Mouse (Mus musculus) limb, embryonic 10.5 days (tissue): ENCODE data around the gene Rab3ip. TPM values are rescaled to one million over a fixed set of nuclear protein-coding genes. Genes with fewer than 3 reads are reported as not detected.

Experiments used
- DNase-seq: peaks from one replicate; pipeline ENCODE4 v3.0.0-alpha.2; 2017; ENCODE audit warnings: low spot score
- H3K27ac ChIP-seq: fragments of 300-500 bp; sonication (generic); 2 replicates; pipeline ENCODE4 v1.5.1; 2016; ENCODE audit warnings: mild to moderate bottlenecking
- H3K27me3 ChIP-seq: fragments of 300-500 bp; sonication (generic); 2 replicates; pipeline ENCODE4 v1.6.1; 2016; ENCODE audit warnings: low read depth, mild to moderate bottlenecking; ENCODE audit not compliant: poor library complexity, severe bottlenecking
- H3K36me3 ChIP-seq: fragments of 300-500 bp; sonication (generic); 2 replicates; pipeline ENCODE4 v1.6.1; 2016; ENCODE audit warnings: mild to moderate bottlenecking, moderate library complexity
- H3K4me1 ChIP-seq: fragments of 300-500 bp; sonication (generic); 2 replicates; pipeline ENCODE4 v1.6.1; 2016
- H3K4me3 ChIP-seq: fragments of 300-500 bp; sonication (generic); 2 replicates; pipeline ENCODE4 v1.5.1; 2016; ENCODE audit warnings: mild to moderate bottlenecking, moderate library complexity
- H3K9me3 ChIP-seq: fragments of 300-500 bp; sonication (generic); replicated peaks from 2 replicates; pipeline ENCODE4 v1.6.1; 2016; ENCODE audit warnings: mild to moderate bottlenecking
- WGBS: fragments of 180-500 bp; shearing (Covaris S2); methylation state at CpG from one replicate; pipeline ENCODE4 v1.1.7; 2016; 5-methylcytosine and 5-hydroxymethylcytosine counted together
- polyA plus RNA-seq: library from polyadenylated mRNA; unstranded; fragments of >200 nt; fragmentation: Nextera tagmentation; extraction: Ambion mirVana; gene quantifications from 2 replicates; pipeline ENCODE4 v1.2.1, GENCODE M21; 2016

The Rab3ip gene
- polyA plus RNA-seq, 1 experiment from 2014 or later, result 40.0 TPM

DNA sequence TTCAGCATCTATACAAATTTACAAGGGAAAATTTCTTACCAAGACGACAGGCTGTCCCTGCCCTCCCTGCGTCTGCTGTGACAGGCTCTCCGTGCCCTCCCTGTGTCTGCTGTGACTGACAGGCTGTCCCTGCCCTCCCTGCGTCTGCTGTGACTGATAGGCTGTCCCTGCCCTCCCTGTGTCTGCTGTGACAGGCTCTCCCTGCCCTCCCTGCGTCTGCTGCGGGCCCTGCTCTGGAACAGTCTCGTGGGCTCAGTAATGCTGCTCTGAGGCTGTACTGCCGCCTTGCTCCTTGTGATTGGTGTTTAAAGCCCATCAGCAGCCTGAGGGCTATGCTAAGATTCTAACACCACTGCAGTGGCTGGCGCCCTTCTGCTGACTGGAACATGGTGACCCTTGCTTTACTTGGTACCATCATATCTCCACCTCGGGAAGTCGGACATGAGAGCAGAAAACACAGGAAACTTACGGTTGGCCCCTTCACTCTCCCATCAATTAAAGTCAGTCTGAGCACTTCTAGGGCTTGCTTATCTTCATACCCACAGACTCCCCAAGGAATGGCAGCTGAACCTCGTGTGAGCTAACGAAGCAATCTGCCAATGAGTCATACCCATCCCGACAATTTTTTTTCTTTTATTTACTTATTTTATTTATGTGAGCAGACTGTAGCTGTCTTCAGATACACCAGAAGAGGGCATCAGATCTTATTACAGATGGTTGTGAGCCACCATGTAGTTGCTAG is 41.5 kb downstream of the Rab3ip start:
- 80% methylated on average over 15 of the region's 15 CpGs for WGBS
- no peaks in the 10 kb centered on the region for H3K4me1 ChIP-seq
- no peak overlapping the region for H3K4me3 ChIP-seq
- H3K36me3 ChIP-seq, result peaks cover 97% of the 10 kb centered on the region
- H3K27ac ChIP-seq, result no peak overlapping the region
- DNase-seq, result no peak
- H3K27me3 ChIP-seq, result no peaks in the 10 kb centered on the region
- no peaks in the 10 kb centered on the region for H3K9me3 ChIP-seq

DNA sequence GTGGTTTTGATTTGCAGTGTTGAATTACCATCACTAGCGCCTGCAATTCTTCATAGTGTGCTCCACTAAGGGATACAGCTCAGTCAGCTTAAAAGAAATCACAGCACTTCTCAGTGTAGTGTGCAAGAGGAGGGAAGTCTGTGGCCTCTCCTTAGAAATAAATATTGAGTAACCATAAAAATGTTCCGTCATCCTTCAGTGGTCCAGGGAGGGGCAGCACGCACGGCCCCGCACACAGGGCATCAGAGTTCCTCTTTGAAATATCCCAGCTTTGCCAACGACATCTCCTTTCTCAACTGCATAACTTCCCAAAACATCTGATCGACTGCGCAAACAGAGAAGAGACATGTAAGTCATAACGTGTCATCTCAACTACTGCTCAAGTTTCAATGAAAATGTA is 43.8 kb downstream of the Rab3ip start:
- no peak for DNase-seq
- no peak overlapping the region for H3K27ac ChIP-seq

DNA sequence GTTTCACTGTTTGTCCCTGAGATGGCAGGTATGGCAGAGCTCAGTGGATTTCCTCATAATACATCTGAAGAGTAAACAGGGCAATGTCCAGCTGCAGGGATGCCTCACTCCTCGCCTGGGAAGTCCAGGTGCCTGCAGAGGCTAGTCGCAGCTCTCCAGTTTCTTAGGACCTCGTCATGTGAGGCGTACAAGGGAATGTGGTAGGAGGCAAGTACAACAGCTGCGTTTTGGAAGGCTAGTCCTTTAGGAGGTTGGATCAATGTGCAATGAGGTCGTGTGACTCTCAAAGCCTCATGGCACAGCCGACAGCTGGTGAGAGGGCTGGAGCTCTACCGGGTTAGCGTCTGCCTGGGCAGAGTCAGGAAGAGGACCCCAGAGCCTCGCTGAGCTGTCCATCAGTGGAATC is 46.1 kb downstream of the Rab3ip start:
- H3K27ac ChIP-seq, result no peak overlapping the region
- no peaks in the 10 kb centered on the region for H3K27me3 ChIP-seq
- WGBS, result 91% methylated on average over 10 of the region's 10 CpGs
- DNase-seq, result no peak
- peaks cover 51% of the 10 kb centered on the region for H3K36me3 ChIP-seq
- H3K9me3 ChIP-seq, result no peaks in the 10 kb centered on the region
- no peaks in the 10 kb centered on the region for H3K4me1 ChIP-seq
- no peak overlapping the region for H3K4me3 ChIP-seq

More for the DNA sequence above, 43.8 kb downstream of the Rab3ip start:
- H3K36me3 ChIP-seq, result peaks cover 74% of the 10 kb centered on the region
- no peaks in the 10 kb centered on the region for H3K4me1 ChIP-seq
- no peak overlapping the region for H3K4me3 ChIP-seq
- WGBS, result 92% methylated on average over 9 of the region's 9 CpGs
- H3K9me3 ChIP-seq, result no peaks in the 10 kb centered on the region
- H3K27me3 ChIP-seq, result no peaks in the 10 kb centered on the region

DNA sequence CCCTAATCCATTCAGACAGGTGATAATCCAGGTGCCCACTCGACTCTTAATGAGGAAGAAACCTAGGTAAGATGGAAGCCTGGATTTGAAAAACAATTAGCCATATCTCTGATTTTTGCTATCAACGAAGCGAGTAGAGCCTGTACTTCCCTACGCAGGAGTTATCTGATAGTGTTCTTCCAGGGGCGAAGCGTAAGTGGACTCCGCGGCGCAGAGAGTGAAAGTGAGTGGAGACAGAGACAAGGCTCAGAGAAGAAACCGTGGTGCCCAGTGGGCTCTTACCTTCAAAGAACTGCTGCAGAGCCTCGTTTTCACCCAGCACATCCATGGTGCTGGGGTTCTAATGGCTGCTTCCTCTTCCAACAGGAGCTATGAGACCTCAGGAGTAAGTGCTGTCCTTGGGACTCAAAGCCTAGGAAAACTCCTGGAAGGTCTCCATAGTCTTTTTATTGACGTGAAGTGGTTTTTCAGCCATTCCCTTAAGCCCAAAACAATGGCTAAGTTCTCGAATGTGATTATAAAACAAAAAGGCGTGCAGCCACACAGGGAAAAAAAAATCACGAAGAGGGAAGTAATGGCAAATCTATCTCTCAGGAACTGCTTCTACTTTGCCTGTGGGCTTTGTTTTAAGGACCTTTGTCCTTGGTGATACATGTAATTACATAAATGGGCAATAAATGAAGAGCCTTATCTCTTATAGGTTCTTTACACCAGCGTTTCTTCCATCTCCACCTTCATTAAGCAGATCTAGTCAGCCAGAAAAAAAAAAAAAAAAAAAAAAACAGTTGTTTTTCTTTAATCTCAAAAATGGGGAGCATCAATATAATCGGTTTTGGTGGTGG is 54.0 kb downstream of the Rab3ip start, which contains the start of gene Myrfl:
Gene Myrfl (minus strand): TSS at position 584 of the 842 bp plus-strand sequence.
- peaks cover 38% of the 10 kb centered on the region for H3K4me1 ChIP-seq
- H3K9me3 ChIP-seq, result no peaks in the 10 kb centered on the region
- H3K36me3 ChIP-seq, result no peaks in the 10 kb centered on the region
- no peaks in the 10 kb centered on the region for H3K27me3 ChIP-seq
- no peak within 1 kb of the TSS for H3K4me3 ChIP-seq
- WGBS, result 86% methylated on average over 17 of the region's 17 CpGs
- no peak within 1 kb of the TSS for H3K27ac ChIP-seq
- no peak for DNase-seq

DNA sequence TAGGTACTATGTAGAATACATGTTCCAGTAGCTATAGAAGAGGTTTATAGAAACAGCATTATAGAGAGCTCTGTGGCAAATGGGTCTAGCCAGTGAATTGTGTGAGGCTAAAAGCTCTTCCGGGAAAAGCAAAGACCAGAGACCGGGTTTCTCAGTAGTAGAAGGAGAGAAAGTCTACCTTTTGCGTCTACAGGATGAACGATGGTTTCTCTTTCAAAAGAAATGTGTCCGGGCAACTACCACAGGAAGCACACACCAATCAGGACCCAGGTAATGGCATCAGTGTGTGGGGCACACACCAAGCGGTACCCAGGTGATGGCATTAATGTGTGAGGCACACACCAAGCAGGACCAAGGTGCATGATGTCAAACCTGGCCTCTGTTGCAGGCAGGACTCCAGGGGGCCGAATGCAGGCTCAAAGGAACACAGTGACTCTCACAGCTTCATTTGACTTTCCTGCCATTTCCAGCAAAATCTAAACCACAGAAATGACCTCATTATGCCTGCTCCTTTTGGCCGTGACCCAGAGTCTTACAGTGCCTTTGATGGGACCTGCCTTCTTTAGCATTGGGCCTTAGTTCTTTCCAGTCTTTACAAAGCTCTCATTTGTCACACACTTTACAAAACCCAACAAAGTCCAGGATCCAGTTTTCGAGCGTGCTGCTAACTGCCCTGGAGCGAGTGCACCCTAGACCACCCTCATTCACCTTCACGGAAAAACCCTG is 55.3 kb downstream of the Rab3ip start:
- H3K4me1 ChIP-seq, result peaks cover 51% of the 10 kb centered on the region
- H3K27ac ChIP-seq, result peak overlapping the region; percentile 21; the same call in 1 of the 2 replicates
- no peak overlapping the region for H3K4me3 ChIP-seq
- H3K36me3 ChIP-seq, result no peaks in the 10 kb centered on the region
- no peaks in the 10 kb centered on the region for H3K27me3 ChIP-seq
- no peaks in the 10 kb centered on the region for H3K9me3 ChIP-seq
- 79% methylated on average over 12 of the region's 12 CpGs for WGBS
- no peak for DNase-seq

DNA sequence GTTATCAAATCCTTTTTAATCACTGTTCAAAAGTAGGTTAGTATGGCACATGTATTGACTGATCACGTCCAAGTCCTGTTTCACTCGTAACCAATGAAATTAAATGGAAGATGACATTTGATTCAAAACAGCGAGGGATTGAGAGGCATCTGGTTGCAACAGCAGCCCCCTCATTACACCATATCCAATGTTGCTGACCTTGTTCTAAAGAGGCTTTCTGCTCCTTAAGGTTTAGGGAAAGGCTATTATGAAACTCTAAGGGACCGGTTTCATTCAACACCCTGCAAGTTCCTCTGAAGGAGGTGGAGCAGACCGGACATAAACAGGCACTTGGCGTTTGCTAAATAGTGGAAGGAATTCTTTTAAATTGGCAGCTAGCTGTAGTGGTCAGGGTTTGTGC is 56.0 kb downstream of the Rab3ip start:
- no peaks in the 10 kb centered on the region for H3K9me3 ChIP-seq
- DNase-seq, result no peak
- WGBS, result 83% methylated on average over 6 of the region's 6 CpGs
- no peak overlapping the region for H3K4me3 ChIP-seq
- H3K36me3 ChIP-seq, result no peaks in the 10 kb centered on the region
- peaks cover 51% of the 10 kb centered on the region for H3K4me1 ChIP-seq
- H3K27me3 ChIP-seq, result no peaks in the 10 kb centered on the region
- H3K27ac ChIP-seq, result no peak overlapping the region

DNA sequence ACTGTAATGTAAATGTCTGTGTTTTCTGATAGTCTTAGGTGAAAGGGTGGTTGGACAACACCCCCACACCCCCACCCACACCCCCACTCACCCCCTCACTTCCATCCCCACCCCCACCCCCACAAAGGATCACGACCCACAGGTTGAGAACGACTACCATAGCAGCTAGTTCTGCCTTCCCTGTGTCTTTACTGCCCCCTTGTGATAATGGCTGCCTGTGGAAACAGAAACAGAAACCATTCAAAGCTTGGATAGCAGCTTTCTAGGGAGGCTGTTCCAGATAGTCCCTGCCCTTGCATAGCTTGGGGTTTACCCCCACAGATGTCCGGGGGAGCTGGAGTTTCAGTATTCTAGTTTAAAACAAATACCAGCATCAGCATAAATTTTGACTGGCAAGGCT is 56.8 kb downstream of the Rab3ip start:
- H3K4me3 ChIP-seq, result no peak overlapping the region
- H3K9me3 ChIP-seq, result no peaks in the 10 kb centered on the region
- peak; percentile 37 for DNase-seq
- 0 out of 2 replicates have a peak overlapping the region, but pooled peaks have one; percentile 47 for H3K27ac ChIP-seq
- no peaks in the 10 kb centered on the region for H3K36me3 ChIP-seq
- peaks cover 51% of the 10 kb centered on the region for H3K4me1 ChIP-seq
- 28% methylated on average over 3 of the region's 3 CpGs for WGBS
- H3K27me3 ChIP-seq, result no peaks in the 10 kb centered on the region

DNA sequence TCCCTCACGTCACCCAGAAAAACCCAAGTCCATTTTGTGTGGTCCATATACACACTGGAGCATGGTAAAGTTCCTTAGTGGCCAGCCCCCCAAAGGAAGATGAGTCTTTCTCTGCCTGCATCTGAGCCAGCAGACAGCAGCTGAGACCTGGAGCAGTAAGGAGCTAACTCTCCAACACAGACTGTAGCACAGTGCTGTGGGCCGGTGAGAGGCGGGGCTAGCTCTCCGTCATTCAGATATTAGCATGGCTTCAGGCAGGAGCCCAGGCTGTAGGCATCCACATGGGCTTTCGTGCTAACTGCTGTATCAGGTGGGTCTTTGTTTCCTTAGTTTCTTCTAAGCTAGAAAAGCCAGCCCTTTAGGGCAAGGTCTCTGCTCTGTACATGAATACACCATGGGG is 60.0 kb downstream of the Rab3ip start:
- 59% methylated on average over 5 of the region's 5 CpGs for WGBS
- peak; percentile 37 for DNase-seq
- no peak overlapping the region for H3K4me3 ChIP-seq

DNA sequence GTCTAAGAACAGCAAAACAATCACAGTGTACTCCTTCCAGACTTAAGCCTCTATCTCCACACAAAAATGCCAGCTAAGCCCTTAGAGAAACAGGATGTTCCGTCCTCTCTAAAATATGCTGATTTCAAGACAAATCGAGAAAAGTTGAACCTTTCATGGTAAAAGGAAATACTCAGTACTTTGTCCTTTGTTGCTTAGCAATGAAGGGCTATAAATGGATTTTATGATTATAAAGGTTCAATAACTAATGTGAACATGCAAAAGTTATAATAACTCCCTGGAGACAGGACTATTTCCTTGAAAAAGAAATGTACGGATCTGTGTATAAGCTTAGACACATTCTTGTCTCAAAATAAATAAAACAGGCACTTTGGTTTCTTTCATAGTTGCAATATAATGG is 66.0 kb downstream of the Rab3ip start:
- Histone ChIP-seq H3K4me1 (no peaks in the 10 kb centered on the region), H3K36me3 (no peaks in the 10 kb centered on the region), H3K9me3 (no peaks in the 10 kb centered on the region), H3K4me3 (no peak overlapping the region), H3K27ac (no peak overlapping the region), H3K27me3 (no peaks in the 10 kb centered on the region)
- WGBS, result 90% methylated on average over 3 of the region's 3 CpGs
- DNase-seq, result no peak

More for the DNA sequence above, 60.0 kb downstream of the Rab3ip start:
- Histone ChIP-seq H3K27ac (no peak overlapping the region), H3K36me3 (no peaks in the 10 kb centered on the region), H3K4me1 (peaks cover 47% of the 10 kb centered on the region), H3K9me3 (no peaks in the 10 kb centered on the region), H3K27me3 (no peaks in the 10 kb centered on the region)

DNA sequence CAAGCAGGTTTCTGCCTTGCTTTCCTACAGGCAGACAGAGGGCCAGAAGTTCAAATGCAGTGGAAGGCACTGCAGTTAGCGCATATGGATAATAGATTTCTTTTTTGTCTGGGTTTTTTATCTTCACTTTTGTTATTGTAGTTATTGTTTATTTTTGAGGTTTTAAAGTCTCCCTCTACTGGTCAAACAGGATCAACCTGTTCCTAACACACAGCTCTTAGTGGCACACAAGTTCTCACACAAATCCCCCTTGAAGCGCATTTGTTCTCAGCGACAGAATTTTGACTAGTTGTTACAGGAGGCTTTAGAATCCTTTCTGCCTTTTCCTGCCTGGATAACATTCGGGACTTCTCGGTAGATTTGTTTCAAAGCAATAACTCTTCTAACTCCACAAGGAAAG is 67.0 kb downstream of the Rab3ip start:
- Histone ChIP-seq H3K27ac (no peak overlapping the region), H3K36me3 (no peaks in the 10 kb centered on the region), H3K9me3 (no peaks in the 10 kb centered on the region), H3K27me3 (no peaks in the 10 kb centered on the region), H3K4me3 (no peak overlapping the region), H3K4me1 (no peaks in the 10 kb centered on the region)
- 71% methylated on average over 5 of the region's 5 CpGs for WGBS
- DNase-seq, result no peak

DNA sequence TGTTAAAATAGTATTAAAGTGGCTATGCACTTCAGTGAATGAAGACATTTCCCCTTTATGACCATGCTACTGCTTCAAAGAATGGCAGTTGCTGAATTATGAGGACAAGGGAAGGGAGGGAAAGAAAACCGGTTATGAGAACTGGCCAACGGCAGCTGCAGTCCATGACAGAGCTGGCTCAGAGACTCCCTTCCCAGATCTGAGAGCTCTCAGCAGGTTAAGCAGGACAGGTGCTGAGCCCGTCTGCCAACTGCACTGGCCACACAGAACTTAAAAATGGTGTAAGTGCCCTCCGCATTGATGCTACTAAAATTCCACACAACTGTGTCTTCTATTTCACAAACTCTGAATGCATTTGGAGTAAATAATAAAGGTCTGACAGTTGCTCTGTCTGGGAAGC is 73.1 kb downstream of the Rab3ip start:
- H3K4me1 ChIP-seq, result no peaks in the 10 kb centered on the region
- H3K27ac ChIP-seq, result no peak overlapping the region
- no peaks in the 10 kb centered on the region for H3K9me3 ChIP-seq
- no peaks in the 10 kb centered on the region for H3K36me3 ChIP-seq
- 87% methylated on average over 4 of the region's 4 CpGs for WGBS
- DNase-seq, result no peak
- H3K4me3 ChIP-seq, result no peak overlapping the region
- no peaks in the 10 kb centered on the region for H3K27me3 ChIP-seq

DNA sequence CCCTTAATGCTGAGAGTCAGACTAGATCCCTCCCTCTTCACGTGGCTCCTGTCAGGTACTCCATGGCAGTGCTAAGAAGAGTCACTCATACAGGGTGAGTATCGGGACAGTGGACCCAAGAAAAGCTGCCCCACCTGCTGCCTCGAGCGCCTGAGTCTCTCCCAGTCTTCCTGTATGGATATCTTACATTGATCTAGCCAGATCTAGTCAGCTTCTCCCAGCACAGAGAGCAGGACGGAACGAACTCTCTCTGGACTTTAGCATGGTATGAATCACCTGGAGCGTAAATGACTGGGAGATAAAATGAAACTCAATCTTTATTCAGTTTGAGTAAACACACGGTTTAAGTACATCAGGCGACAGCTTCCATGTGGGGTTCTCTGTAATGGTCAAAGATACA is 76.1 kb downstream of the Rab3ip start:
- Histone ChIP-seq H3K36me3 (no peaks in the 10 kb centered on the region), H3K9me3 (no peaks in the 10 kb centered on the region), H3K27ac (no peak overlapping the region), H3K4me3 (no peak overlapping the region), H3K4me1 (no peaks in the 10 kb centered on the region), H3K27me3 (no peaks in the 10 kb centered on the region)
- DNase-seq, result no peak
- 90% methylated on average over 9 of the region's 9 CpGs for WGBS

DNA sequence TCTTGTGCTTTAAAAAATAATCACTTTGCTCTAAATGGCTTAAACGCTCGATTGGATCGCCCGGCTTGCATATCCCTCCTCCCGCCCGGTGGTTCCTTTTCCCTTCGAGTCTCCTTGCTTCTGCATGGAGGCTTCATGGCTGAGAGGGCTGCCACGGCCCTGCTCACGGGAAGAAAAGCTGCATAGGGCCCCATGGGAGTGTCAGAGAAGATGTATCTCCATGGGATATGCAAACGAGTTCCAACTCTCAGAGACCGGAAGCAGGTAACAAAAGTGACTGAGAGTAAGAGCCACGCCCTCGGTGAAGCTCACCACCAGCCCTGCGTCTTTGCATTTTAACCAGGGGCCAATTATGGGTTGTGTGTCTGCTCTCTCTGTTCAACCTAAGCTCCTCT is 78.6 kb downstream of the Rab3ip start:
- WGBS, result 82% methylated on average over 14 of the region's 14 CpGs
- Histone ChIP-seq H3K27ac (no peak overlapping the region), H3K9me3 (no peaks in the 10 kb centered on the region), H3K36me3 (no peaks in the 10 kb centered on the region), H3K4me1 (no peaks in the 10 kb centered on the region), H3K27me3 (no peaks in the 10 kb centered on the region), H3K4me3 (no peak overlapping the region)
- DNase-seq, result no peak
